Mouse (Mus musculus) myocyte (in vitro differentiated cells): ENCODE data around the gene Mamdc2.

Experiments
- CEBPB ChIP-seq: IDR thresholded peaks from 2 replicates; pipeline ENCODE4 v1.6.1; 2011; ENCODE audit warnings: mild to moderate bottlenecking, moderate library complexity; ENCODE audit not compliant: poor library complexity, insufficient read depth, severe bottlenecking
- MAX ChIP-seq: IDR thresholded peaks from one replicate; pipeline ENCODE4 v1.6.1; 2011; ENCODE audit warnings: low read depth, mild to moderate bottlenecking, control low read depth
- MYOD1 ChIP-seq, 3 experiments: IDR thresholded peaks; one replicate each; pipeline ENCODE4 v1.6.1; 2011; ENCODE audit warnings: control low read depth in 2 of 3, low read depth in 2 of 3, mild to moderate bottlenecking in 2 of 3, moderate library complexity in 1 of 3; ENCODE audit not compliant: insufficient read length in 2 of 3, control insufficient read depth in 1 of 3
- MYOG ChIP-seq, 3 experiments: IDR thresholded peaks; one replicate each; pipeline ENCODE4 v1.6.1; 2011; ENCODE audit warnings: control low read depth in 2 of 3, low read depth in 2 of 3, mild to moderate bottlenecking in 2 of 3; ENCODE audit not compliant: insufficient read length in 2 of 3, control insufficient read depth in 1 of 3, insufficient read depth in 1 of 3
- POLR2A ChIP-seq: IDR thresholded peaks from one replicate; pipeline ENCODE4 v1.6.1; 2011; ENCODE audit warnings: low read depth, mild to moderate bottlenecking, control low read depth, moderate library complexity; ENCODE audit not compliant: insufficient read length
- POLR2AphosphoS2 ChIP-seq: IDR thresholded peaks from one replicate; pipeline ENCODE4 v1.6.1; 2011; ENCODE audit warnings: low read depth, control low read depth; ENCODE audit not compliant: insufficient read length
- SRF ChIP-seq: IDR thresholded peaks from one replicate; pipeline ENCODE4 v1.6.1; 2011; ENCODE audit warnings: low read depth; ENCODE audit not compliant: control insufficient read depth, insufficient read length
- TCF12 ChIP-seq: IDR thresholded peaks from one replicate; pipeline ENCODE4 v1.6.1; 2011; ENCODE audit warnings: mild to moderate bottlenecking, control low read depth; ENCODE audit not compliant: poor library complexity, insufficient read depth, severe bottlenecking
- TCF3 ChIP-seq: IDR thresholded peaks from one replicate; pipeline ENCODE4 v1.6.1; 2011; ENCODE audit warnings: low read depth, control low read depth; ENCODE audit not compliant: insufficient read length
- USF1 ChIP-seq: IDR thresholded peaks from one replicate; pipeline ENCODE4 v1.6.1; 2011; ENCODE audit warnings: low read depth, mild to moderate bottlenecking, control low read depth, moderate library complexity

- TF ChIP-seq MYOG (IDR thresholded peaks at IDR 0.05; ENCODE audit: control insufficient read depth in 1 of 3, insufficient read depth in 1 of 3, insufficient read length in 2 of 3, low read depth in 2 of 3), result no peak
- no peak for TF ChIP-seq CEBPB
- no peak for TF ChIP-seq POLR2A
- TF ChIP-seq MYOD1 (IDR thresholded peaks at IDR 0.05; ENCODE audit: control insufficient read depth in 1 of 3, insufficient read length in 2 of 3, low read depth in 2 of 3), result no peak
- no peak for TF ChIP-seq TCF12
- TF ChIP-seq SRF, result no peak
- no peak for TF ChIP-seq MAX
- no peak for TF ChIP-seq USF1
- no peak for TF ChIP-seq POLR2AphosphoS2
- no peak for TF ChIP-seq TCF3
Measured at GRCm38 (mm10) chr19:23317989-23318358, 130.3 kb downstream of the Mamdc2 start.
